Mouse (Mus musculus): Measurements from ENCODE around the gene Fgf2. TPM values are rescaled to one million over a fixed set of nuclear protein-coding genes. Genes with fewer than 3 reads are reported as not detected.

Gene Fgf2
- polyA plus RNA-seq, 1 experiment, result 0.10 TPM

GRCm38 (mm10) chr3:37341110-37341509 lies 7.0 kb upstream of the Fgf2 start:
- no peak for TF ChIP-seq GATA1 (IDR thresholded peaks at IDR 0.05; ENCODE audit: low read length)

- TF ChIP-seq GATA1 (IDR thresholded peaks at IDR 0.05; ENCODE audit: low read length), result no peak
Measured at GRCm38 (mm10) chr3:37342811-37343210, 5.3 kb upstream of the Fgf2 start.

- no peak for TF ChIP-seq GATA1 (IDR thresholded peaks at IDR 0.05; ENCODE audit: low read length)
Measured at GRCm38 (mm10) chr3:37347671-37348070, 475 bp upstream of the Fgf2 start.

- no peak for TF ChIP-seq GATA1 (IDR thresholded peaks at IDR 0.05; ENCODE audit: low read length)
Measured at GRCm38 (mm10) chr3:37349166-37349548, 1.0 kb downstream of the Fgf2 start.

GRCm38 (mm10) chr3:37350386-37350785 lies 2.2 kb downstream of the Fgf2 start:
- TF ChIP-seq GATA1 (IDR thresholded peaks at IDR 0.05; ENCODE audit: low read length), result peak; percentile 62

- TF ChIP-seq GATA1 (IDR thresholded peaks at IDR 0.05; ENCODE audit: low read length), result no peak
Measured at GRCm38 (mm10) chr3:37353951-37354481, 5.9 kb downstream of the Fgf2 start.

GRCm38 (mm10) chr3:37354737-37355136 lies 6.6 kb downstream of the Fgf2 start:
- no peak for TF ChIP-seq GATA1 (IDR thresholded peaks at IDR 0.05; ENCODE audit: low read length)

GRCm38 (mm10) chr3:37360729-37361128 lies 12.6 kb downstream of the Fgf2 start:
- no peak for TF ChIP-seq GATA1 (IDR thresholded peaks at IDR 0.05; ENCODE audit: low read length)

GRCm38 (mm10) chr3:37365144-37365543 lies 17.0 kb downstream of the Fgf2 start:
- no peak for TF ChIP-seq GATA1 (IDR thresholded peaks at IDR 0.05; ENCODE audit: low read length)

GRCm38 (mm10) chr3:37365976-37366375 lies 17.8 kb downstream of the Fgf2 start:
- no peak for TF ChIP-seq GATA1 (IDR thresholded peaks at IDR 0.05; ENCODE audit: low read length)

- TF ChIP-seq GATA1 (IDR thresholded peaks at IDR 0.05; ENCODE audit: low read length), result no peak
Measured at GRCm38 (mm10) chr3:37366381-37367053, 18.4 kb downstream of the Fgf2 start.

- TF ChIP-seq GATA1 (IDR thresholded peaks at IDR 0.05; ENCODE audit: low read length), result no peak
Measured at GRCm38 (mm10) chr3:37370407-37370806, 22.3 kb downstream of the Fgf2 start.

- no peak for TF ChIP-seq GATA1 (IDR thresholded peaks at IDR 0.05; ENCODE audit: low read length)
Measured at GRCm38 (mm10) chr3:37373712-37374111, 25.6 kb downstream of the Fgf2 start.

- TF ChIP-seq GATA1 (IDR thresholded peaks at IDR 0.05; ENCODE audit: low read length), result no peak
Measured at GRCm38 (mm10) chr3:37377926-37378325, 29.8 kb downstream of the Fgf2 start.

GRCm38 (mm10) chr3:37378412-37378811 lies 30.3 kb downstream of the Fgf2 start:
- no peak for TF ChIP-seq GATA1 (IDR thresholded peaks at IDR 0.05; ENCODE audit: low read length)

- TF ChIP-seq GATA1 (IDR thresholded peaks at IDR 0.05; ENCODE audit: low read length), result no peak
Measured at GRCm38 (mm10) chr3:37379201-37379600, 31.1 kb downstream of the Fgf2 start.

All from G1E-ER4 (cell line).